Mouse (Mus musculus) heart, postnatal 0 days (tissue): ENCODE data around the gene Naglu.

Experiments
- CTCF ChIP-seq: IDR thresholded peaks from 2 replicates; pipeline ENCODE4 v1.5.1; 2016; ENCODE audit warnings: antibody characterized with exemption, control low read depth, low read depth
- EP300 ChIP-seq: IDR thresholded peaks from 2 replicates; pipeline ENCODE4 v1.6.1; 2016; ENCODE audit warnings: antibody characterized with exemption, low read depth

- no peak for TF ChIP-seq CTCF
- TF ChIP-seq EP300, result no peak
Observed at GRCm38 (mm10) chr11:101051617-101052016, 18.2 kb upstream of the Naglu start.
